Mouse (Mus musculus): ENCODE measurements at regions not wholly inside any gene's neighbourhood (a gene's known extent, or its start where the extent isn't known, plus 50 kb on each side); places are given as distances from the start of the nearest gene placed in this dataset.
"Not testable (repeated sequence)": the region's sequence is repeated elsewhere in the genome, so short reads cannot be mapped to it uniquely, and the experiment has no call there.

- DNase-seq, result not testable (repeated sequence)
Observed at GRCm38 (mm10) chr7:77200903-77201302, 971.2 kb downstream of the Agbl1 start.

GRCm38 (mm10) chr7:77205604-77206003 is 975.9 kb downstream of the Agbl1 start:
- DNase-seq, result no peak

DNA sequence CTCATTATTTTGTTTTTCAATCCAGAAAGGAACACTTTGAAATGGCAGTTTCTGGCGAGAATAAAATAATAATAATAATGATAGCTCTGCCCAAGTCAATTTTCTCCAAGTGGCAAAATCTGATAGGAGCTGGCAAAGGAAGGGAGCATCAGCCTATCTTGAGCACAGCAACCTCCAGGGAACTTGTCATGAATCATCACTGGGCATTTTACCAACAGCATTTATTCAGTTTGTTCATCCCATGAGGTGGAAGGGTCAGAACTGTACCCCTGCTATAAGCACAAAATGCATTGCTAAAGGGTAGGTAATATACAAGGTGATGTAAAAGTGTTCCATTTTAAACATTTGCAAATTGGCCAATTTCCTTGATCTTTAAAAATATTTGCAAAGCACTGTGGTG is 1019.7 kb downstream of the Agbl1 start:
- DNase-seq, result no peak

GRCm38 (mm10) chr7:77287657-77288056 is 1058.0 kb downstream of the Agbl1 start:
- no peak for DNase-seq

GRCm38 (mm10) chr7:77294984-77295642 is 1065.4 kb downstream of the Agbl1 start:
- DNase-seq, result no peak

GRCm38 (mm10) chr7:77303227-77303626 is 1073.5 kb downstream of the Agbl1 start:
- no peak for DNase-seq

DNA sequence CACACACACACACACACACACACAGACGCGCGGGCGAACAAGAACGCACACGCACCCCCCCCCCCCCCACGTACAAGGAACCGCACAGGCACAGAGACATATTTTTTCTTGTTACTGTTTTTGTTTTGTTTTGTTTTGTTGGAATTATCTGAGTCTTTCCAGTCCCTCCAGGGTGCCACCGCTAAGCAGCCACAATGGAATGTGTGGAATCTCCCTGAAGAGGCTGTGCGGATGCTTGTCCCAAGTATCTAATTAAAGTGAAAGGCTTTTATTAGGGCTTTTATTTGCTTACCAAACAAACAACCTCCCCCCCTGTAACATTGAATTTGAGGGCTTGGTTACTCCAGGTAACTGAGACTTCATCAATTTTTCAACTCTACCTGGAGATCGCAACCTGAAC is 1074.2 kb downstream of the Agbl1 start:
- peak; percentile 1 for DNase-seq

DNA sequence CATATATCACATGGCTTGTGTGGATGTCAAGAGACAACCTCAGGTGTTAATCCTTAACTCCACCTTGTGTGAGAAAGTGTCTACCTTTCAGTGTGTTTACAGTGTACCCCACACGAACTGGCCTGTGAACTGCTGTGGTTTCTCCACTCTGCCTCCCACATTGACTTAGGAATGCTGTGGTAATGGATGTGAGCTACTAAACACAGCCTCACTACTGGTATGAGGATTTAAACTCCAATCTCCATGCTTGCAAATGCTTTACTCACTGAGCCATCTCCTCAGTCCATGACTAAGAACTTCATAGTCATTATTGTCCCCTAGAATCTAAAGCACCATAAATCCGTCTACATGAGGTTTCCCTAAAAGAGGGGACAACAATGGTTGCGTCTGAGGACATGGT is 1075.8 kb downstream of the Agbl1 start:
- no peak for DNase-seq

DNA sequence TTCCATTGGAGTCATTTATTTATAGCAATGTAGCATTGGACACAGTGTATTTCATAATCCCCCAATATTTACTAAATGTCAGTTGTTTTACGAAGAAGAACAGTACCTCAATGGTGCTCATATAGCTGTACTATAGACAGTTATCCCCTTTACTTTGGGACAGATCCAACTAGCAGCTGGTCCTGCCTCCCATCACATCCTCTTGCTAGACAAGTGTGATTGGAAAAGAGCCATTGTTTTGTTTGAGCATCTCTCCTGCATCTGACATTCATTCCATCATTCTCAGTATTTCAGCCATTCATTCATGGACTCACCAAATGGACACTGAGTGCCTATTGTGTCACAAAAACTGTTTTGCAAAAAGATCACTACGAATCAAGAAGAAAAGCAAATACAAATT is 1082.0 kb downstream of the Agbl1 start:
- DNase-seq, result no peak

GRCm38 (mm10) chr7:77325140-77325539 is 1095.5 kb downstream of the Agbl1 start:
- no peak for DNase-seq

GRCm38 (mm10) chr7:77326836-77327235 is 1097.1 kb downstream of the Agbl1 start:
- DNase-seq, result no peak

- DNase-seq, result no peak
Observed at GRCm38 (mm10) chr7:77327516-77327915, 1097.8 kb downstream of the Agbl1 start.

GRCm38 (mm10) chr7:77338630-77339029 is 1108.9 kb downstream of the Agbl1 start:
- DNase-seq, result no peak
